Mouse (Mus musculus) frontal cortex, postnatal 25 days (tissue): Measurements from ENCODE around the gene Hnrnpd.

ENCODE experiments used
- DNase-seq, 2 experiments: peaks; one replicate each; pipeline ENCODE4 v3.0.0; 2022; ENCODE audit warnings: low spot score in 2 of 2

Gene Hnrnpd

DNA sequence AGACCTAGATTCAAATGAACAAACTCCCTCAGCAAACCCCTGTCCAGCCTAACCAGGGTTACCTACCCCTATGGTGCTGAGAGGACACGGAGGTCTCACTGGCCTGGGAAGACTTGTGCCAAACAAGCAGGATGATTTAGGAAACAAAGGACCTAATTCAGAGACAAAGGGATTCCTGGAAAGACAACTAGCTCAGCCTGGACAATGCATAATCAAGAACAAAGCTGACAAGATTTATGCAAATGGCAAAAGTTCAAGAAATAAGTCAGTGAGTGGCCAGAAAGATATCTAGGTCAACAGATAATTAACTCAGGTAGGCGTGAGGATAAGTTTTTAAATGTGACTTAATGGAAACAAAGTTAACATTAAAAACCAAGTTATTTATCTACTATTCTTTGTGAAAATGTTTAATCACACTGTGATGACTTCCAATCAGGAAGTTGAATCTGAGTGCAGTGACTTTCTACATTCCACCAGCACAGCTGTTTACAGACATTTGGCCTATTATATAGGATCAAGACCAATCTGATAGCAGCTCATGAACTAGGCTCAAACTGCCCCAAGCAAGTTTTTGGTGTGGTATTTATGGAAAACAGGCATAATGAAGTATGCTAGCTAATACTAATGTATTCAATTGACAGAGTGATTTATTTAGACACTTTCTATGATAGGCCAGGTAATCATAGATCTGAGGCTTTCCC lies 19.4 kb downstream of the Hnrnpd start:
- no peak for DNase-seq

DNA sequence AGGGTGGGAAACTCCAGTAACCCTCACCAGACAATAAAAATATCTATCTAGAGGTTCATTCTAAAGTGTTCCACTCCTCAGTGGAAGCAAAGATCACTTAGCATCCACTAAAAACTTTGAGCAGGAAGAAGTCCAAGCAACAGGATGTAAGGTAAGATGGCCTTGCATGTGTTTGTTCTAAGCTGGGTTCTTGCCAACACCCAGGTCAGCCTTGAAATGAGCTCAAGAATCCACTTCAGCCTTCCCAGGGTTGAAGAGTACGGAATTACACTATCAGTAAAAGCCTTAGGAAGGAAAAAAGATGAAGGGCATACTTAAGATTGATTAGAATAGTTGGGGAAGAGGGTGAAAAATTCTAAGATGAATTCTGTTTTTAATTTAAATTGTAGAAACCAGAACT lies 20.1 kb downstream of the Hnrnpd start:
- DNase-seq, result no peak

DNA sequence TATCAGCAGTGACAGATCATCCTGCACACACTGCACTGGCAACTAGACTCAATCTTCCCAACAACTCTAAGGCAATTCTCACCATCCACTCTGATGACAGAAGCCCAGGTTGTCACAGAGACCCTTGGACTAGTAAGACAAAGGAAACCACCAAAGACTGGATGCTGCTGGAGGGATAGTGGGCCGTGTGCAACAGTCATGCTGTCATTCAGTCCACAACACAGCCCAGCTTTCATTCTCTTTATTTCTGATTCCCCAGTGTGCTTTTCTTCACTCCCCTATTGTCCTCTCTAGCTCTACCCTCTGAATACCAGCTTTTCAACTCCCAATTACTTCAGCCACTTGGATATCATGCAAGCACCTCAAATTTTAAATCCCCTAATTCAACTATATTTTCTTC lies 24.9 kb downstream of the Hnrnpd start:
- DNase-seq, result no peak

DNA sequence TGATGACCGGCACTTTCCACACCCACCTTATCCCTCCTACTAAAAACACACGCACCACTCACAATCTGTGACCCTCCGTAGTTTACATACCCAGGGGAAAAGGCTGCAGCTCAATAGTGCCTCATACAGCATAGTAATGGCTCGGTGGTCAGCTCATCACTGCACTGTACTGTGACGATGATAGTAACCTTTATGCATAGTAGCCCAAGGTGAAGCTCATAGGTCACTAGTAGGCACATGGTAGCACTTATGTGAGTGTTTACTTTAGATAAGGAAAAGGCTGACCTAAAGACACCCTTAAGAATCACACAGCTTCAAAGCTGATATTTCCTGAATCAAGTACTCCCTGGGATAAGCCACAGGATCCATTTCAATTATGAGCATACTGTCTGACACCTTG lies 26.2 kb downstream of the Hnrnpd start:
- no peak for DNase-seq

DNA sequence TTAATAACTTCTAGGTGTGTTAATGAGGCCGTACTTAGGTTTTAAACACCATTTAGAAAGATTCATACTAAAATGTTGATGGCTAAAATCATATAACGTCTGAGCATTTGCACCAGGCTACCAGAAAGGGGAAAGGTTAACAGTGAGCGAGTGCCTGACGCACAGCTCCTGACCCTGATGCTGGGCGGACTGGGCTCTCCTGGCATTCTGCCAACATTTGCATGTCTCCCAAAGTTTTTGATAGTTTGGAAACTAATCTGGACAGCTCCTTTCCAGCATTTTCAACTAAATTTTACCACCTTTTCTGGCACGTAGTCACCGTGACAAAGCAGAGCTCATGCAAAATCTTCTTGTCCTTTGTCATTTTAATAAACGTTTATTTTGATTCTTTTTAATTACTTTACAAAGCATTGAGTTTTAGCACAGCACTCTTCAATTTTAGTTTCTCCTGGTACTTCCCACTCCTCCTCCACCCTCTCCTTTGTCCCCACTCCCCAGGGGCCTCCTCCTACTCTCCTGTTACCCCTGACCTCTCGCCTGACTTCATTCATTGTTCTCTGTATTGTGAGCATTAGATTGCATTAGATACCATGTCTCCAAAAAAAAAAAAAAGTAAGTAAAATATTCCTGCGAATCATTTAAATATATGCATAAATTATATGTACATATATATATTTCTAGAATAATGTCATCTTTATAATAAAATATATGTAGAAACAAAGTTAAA lies 36.8 kb downstream of the Hnrnpd start:
- DNase-seq, result no peak

DNA sequence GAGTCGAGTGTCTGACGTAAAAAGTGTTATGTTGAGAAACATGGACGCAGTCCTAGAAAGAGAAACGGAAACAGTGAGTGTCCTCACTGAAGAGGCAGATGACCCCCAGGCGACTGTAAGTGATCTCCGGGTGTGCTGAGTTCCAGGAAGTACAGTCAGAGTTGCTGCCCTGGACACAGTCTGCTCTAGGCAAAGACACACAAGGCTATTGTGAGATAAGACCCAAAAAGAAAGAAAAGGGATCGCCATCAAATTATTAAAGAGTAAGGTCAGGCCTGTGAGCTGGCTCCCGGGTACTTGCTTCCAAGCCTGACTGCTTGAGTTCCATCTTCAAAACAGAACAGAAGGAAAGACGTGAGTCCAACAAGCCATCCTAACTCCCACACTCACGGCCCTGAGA lies 37.5 kb downstream of the Hnrnpd start:
- no peak for DNase-seq

DNA sequence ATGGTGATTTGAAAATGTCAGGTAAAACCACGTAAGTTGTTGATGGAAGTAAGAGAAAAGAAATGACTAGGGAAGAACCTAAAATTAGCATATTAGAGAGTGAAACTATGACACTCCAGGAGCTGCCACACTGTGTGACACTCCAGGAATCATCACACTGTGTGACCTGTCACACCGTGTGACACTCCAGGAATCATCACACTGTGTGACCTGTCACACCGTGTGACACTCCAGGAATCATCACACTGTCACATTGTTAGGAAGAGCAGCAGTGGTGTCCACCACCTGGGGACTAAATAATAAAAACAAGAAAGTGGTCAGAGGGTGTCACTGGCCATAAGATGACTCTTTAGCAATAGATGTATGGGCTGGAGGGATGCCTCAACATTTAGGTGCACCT lies 39.3 kb downstream of the Hnrnpd start:
- no peak for DNase-seq

DNA sequence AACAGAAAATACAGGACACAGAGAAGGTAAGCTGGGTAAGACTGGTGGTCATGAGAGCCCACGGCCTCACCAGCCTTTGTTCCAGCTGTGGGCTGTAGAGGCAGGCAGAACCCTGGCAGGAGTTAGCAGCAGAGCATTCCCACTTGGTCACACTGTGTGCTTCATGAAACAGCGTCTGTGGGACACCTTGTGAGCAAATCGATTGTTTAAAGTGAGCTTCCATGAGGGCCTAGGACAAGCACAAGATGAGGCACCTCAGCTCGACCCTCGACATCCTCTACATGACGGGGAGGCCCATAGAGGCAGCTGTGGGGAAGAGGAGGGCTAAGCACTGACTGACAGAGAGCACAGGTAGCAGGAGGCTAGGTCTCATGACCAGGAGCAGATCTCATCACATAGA lies 46.8 kb downstream of the Hnrnpd start:
- DNase-seq, result no peak

DNA sequence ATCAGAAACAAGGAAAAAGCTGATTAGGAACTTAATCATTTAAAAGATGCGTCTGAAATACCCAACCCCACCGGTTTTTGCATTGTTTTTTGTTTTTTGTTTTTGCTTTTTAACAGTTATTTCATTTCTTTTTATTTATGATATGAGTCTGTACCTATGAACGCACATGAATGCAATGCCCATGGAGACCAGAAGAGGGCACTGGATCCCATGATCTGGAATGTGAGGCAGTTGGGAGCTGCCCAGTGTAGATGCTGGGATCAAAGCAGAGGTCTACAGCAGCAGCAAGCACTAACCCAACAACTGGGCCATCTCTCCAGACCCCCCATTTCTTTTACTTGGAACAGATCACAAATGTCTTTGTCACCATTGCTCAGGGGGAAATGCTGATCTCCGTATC lies 50.8 kb downstream of the Hnrnpd start:
- no peak for DNase-seq

DNA sequence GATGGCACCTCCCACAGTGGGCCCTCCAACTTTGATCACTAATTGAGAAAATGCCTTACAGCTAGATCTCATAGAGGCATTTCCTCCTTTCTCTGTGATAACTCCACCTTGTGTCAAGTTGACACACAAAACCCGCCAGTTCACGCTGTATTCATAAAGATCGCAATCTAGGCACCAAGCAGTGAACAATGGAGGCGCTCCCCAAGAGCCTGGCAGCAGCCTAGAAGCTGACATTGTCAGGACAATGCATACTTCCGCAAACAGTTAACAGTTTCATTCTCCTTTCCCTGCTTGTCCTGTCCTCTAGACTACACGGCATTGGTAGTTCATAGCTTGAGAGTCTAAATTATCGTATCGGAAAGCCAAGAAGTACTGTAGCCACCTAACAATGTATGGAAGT lies 56.7 kb downstream of the Hnrnpd start:
- no peak for DNase-seq

DNA sequence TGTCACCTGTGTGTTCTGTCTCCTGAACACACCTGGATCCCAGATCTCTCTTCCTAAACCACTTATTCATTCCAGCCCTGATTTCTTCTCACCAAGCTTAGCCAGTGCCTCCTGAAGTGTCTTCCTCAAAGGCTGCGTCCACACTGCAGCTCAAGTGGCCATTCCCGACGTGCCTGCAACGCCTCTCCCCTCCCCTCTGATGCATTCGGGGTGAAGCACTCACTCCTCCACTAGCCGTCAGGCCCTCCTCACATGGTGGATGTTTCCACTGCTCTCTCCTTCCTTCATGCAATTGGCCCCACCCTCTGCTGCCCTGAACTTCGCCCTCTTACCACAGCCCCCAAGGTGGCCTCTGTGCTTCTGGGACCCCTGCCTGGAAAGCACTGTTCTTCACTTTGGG lies 63.2 kb downstream of the Hnrnpd start:
- no peak for DNase-seq

DNA sequence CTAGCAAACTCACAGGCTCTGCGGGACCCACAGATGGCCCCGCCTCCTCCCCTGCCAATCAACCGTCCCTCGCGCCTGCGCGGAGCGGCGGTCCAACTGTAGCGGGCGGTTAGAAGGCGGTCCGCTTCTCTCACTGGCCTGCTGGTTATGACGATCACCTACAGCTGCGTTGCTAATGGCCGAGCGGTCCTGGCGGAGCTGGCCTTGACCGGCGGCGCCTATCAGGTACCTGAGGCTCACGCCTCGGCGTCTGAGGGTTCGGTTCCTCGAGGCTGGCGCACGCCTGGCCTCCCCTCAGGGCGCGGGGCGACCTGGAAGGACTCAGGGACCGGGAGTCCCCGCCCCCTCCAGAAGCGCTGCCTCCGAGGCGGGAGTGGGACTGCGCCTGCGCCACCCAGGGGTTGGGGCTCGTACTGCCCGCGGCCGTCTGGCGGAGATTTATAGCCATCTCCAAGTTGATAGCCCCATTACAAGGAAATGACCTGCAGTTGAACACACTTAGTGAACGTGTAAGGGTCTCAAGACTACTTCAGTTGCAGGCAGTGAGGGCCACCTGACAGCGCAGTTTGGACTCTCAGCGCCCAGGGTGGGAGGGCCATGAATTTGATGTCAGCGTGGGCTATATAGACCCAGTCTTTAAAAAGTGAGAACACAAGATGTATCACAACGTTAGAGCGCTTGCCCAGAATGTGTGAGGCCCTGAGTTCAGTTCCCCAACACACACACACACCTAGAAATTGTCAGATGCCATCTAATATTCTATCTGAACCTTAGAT lies 72.4 kb downstream of the Hnrnpd start, which contains the start of gene Vamp9:
Gene Vamp9 (plus strand): TSS at position 74 of the 776 bp plus-strand sequence.
- peak; percentile 82 to 90 for DNase-seq
